In genomic region chr6:42362497-42362896, GRCm38 (mm10) we compare ENCODE assay signal across 19 mouse cellular contexts. TPM values are rescaled to one million over a fixed set of nuclear protein-coding genes. Genes with fewer than 3 reads are reported as not detected.
DNase-seq lines count a peak whose midpoint lies in the region; ATAC-seq and TF ChIP-seq lines count a peak whose summit lies in the region.
"Had no signal": no experiment of that assay in that cellular context is flagged by ENCODE, and none has a peak within 500 bp of the region (broad histone marks: within the 10 kb centered on the region; RNA-seq: fewer than 3 reads in every experiment).

No protein-coding gene starts in this region.

- no peak for DNase-seq in heart, embryonic 10.5 days (ENCODE audit: low spot score)
- no peak for DNase-seq in heart, adult 9 months (ENCODE audit: low spot score in 2 of 2)
- DNase-seq in lung, embryonic 14.5 days, result no peak
- DNase-seq in lung, postnatal 10 days, result no peak
- no peak for DNase-seq in testis, postnatal 14 days (ENCODE audit: low spot score)
- no peak for DNase-seq in adipocyte (ENCODE audit: low spot score)
- DNase-seq: adrenal gland, adult 2 months; gastrocnemius, postnatal 14 days; kidney, adult 9 months; thymus, postnatal 36 days had no signal

- no peak for TF ChIP-seq POLR2A in testis, adult 2 months (IDR thresholded peaks at IDR 0.05; ENCODE audit: control insufficient read depth, low read depth, low read length)

- WGBS in heart, embryonic 10.5 days, result 65% methylated on average over 1 of the region's 1 CpGs
- 56% methylated on average over 1 of the region's 1 CpGs for WGBS in lung, embryonic 14.5 days

- H3K27ac ChIP-seq in heart, embryonic 10.5 days, result peak overlapping the region; percentile 67; the same call in 1 of the 2 replicates
- peak overlapping the region; percentile 69; the same call in 1 of the 2 replicates for H3K27ac ChIP-seq in lung, embryonic 14.5 days (ENCODE audit: low read depth)
- peak overlapping the region; percentile 57 for H3K27ac ChIP-seq in testis, adult 2 months (ENCODE audit: control insufficient read depth, insufficient read depth, low read depth, low read length)
- H3K27ac ChIP-seq: forebrain, embryonic 13.5 days; hindbrain, embryonic 10.5 days; limb, embryonic 15.5 days; neural tube, embryonic 13.5 days; stomach, postnatal 0 days had no signal

- H3K4me2 ChIP-seq in lung, embryonic 14.5 days, result no peak overlapping the region
- H3K4me2 ChIP-seq: forebrain, embryonic 13.5 days; limb, embryonic 15.5 days; neural tube, embryonic 13.5 days had no signal

- H3K4me3 ChIP-seq in heart, embryonic 10.5 days, result no peak overlapping the region
- H3K4me3 ChIP-seq in lung, embryonic 14.5 days (ENCODE audit: low read depth, low read length), result no peak overlapping the region
- H3K4me3 ChIP-seq in testis, adult 2 months (ENCODE audit: control insufficient read depth, low read depth, low read length), result no peak overlapping the region
- H3K4me3 ChIP-seq: forebrain, embryonic 13.5 days; hindbrain, embryonic 10.5 days; limb, embryonic 15.5 days; neural tube, embryonic 13.5 days had no signal

- H3K9ac ChIP-seq in lung, embryonic 14.5 days, result no peak overlapping the region
- H3K9ac ChIP-seq: forebrain, embryonic 13.5 days; limb, embryonic 15.5 days; neural tube, embryonic 13.5 days had no signal

- H3K27me3 ChIP-seq in heart, embryonic 10.5 days (ENCODE audit: insufficient read depth, poor library complexity, severe bottlenecking), result no peaks in the 10 kb centered on the region
- no peaks in the 10 kb centered on the region for H3K27me3 ChIP-seq in lung, embryonic 14.5 days (ENCODE audit: insufficient read depth, low read length)
- no peaks in the 10 kb centered on the region for H3K27me3 ChIP-seq in testis, adult 2 months (ENCODE audit: control insufficient read depth, insufficient read depth, low read length)
- H3K27me3 ChIP-seq: CH12.LX; forebrain, embryonic 13.5 days; limb, embryonic 15.5 days; neural tube, embryonic 13.5 days had no signal

- H3K36me3 ChIP-seq in heart, embryonic 10.5 days, result peaks cover 41% of the 10 kb centered on the region
- H3K36me3 ChIP-seq in lung, embryonic 14.5 days (ENCODE audit: insufficient read depth), result peaks cover 51% of the 10 kb centered on the region
- no peaks in the 10 kb centered on the region for H3K36me3 ChIP-seq in testis, adult 2 months (ENCODE audit: control insufficient read depth, insufficient read depth, low read length)

- no peak for TF ChIP-seq CTCF in lung, embryonic 14.5 days (IDR thresholded peaks at IDR 0.05; ENCODE audit: low read depth)
- no peak for TF ChIP-seq CTCF in testis, adult 2 months (IDR thresholded peaks at IDR 0.05; ENCODE audit: control insufficient read depth, insufficient read depth, insufficient replicate concordance, low read depth, low read length)

- peak; percentile 21; the same call in 1 of the 2 replicates for ATAC-seq in lung, embryonic 14.5 days (ENCODE audit: insufficient read depth)
- ATAC-seq: inflammation-experienced regulatory T-cells, adult 6 months had no signal

- no peaks in the 10 kb centered on the region for H3K9me3 ChIP-seq in heart, embryonic 10.5 days
- H3K9me3 ChIP-seq in lung, embryonic 14.5 days (ENCODE audit: low read depth, low read length), result no peaks in the 10 kb centered on the region
- H3K9me3 ChIP-seq: forebrain, embryonic 13.5 days; hindbrain, embryonic 10.5 days; limb, embryonic 15.5 days; neural tube, embryonic 13.5 days had no signal

- H3K4me1 ChIP-seq in heart, embryonic 10.5 days, result peaks cover 45% of the 10 kb centered on the region
- H3K4me1 ChIP-seq in lung, embryonic 14.5 days (ENCODE audit: insufficient read depth), result 0 out of 2 replicates have a peak, but pooled peaks cover 11% of the 10 kb centered on the region
- H3K4me1 ChIP-seq in testis, adult 2 months (ENCODE audit: control insufficient read depth, insufficient read depth, low read length), result peaks cover 8% of the 10 kb centered on the region
- H3K4me1 ChIP-seq: forebrain, embryonic 13.5 days; neural tube, embryonic 13.5 days had no signal

RNA-seq across cellular contexts. Expression of gene Epha1, which starts 10.6 kb away (rescaled TPM):
- 3.0 and 4.8 TPM in 2 replicates for polyA plus RNA-seq in heart, embryonic 10.5 days (2016; fragmentation: Nextera tagmentation; extraction: Ambion mirVana)
- 5.7 and 7.0 TPM in 2 replicates for polyA plus RNA-seq in lung, embryonic 14.5 days (2014; fragmentation: Nextera tagmentation; extraction: Ambion mirVana)
- 0.30 and 0.76 TPM in 2 replicates for polyA plus RNA-seq in testis, adult 2 months (2012; rRNA removed)

RNA-seq across cellular contexts. Expression of gene Zyx, which starts 13.1 kb away (rescaled TPM):
- polyA plus RNA-seq in heart, embryonic 10.5 days (2016; fragmentation: Nextera tagmentation; extraction: Ambion mirVana), result 165 and 193 TPM in 2 replicates
- polyA plus RNA-seq in lung, embryonic 14.5 days (2014; fragmentation: Nextera tagmentation; extraction: Ambion mirVana), result 194 and 198 TPM in 2 replicates
- 35.2 and 40.1 TPM in 2 replicates for polyA plus RNA-seq in testis, adult 2 months (2012; rRNA removed)

RNA-seq across cellular contexts. Expression of gene Tas2r143, which starts 37.5 kb away (rescaled TPM):
- not detected in 2 replicates for polyA plus RNA-seq in heart, embryonic 10.5 days (2016; fragmentation: Nextera tagmentation; extraction: Ambion mirVana)
- not detected in 2 replicates for polyA plus RNA-seq in lung, embryonic 14.5 days (2014; fragmentation: Nextera tagmentation; extraction: Ambion mirVana)
- not detected in 2 replicates for polyA plus RNA-seq in testis, adult 2 months (2012; rRNA removed)
- polyA plus RNA-seq: forebrain, embryonic 13.5 days; hindbrain, embryonic 10.5 days; inflammation-experienced regulatory T-cells, adult 6 months; limb, embryonic 15.5 days; neural tube, embryonic 13.5 days; stomach, postnatal 0 days had no signal

RNA-seq across cellular contexts. Expression of gene Fam131b, which starts 38.1 kb away (rescaled TPM):
- 0.21 and 0.30 TPM in 2 replicates for polyA plus RNA-seq in heart, embryonic 10.5 days (2016; fragmentation: Nextera tagmentation; extraction: Ambion mirVana)
- polyA plus RNA-seq in lung, embryonic 14.5 days (2014; fragmentation: Nextera tagmentation; extraction: Ambion mirVana), result 0.11 and 0.13 TPM in 2 replicates
- polyA plus RNA-seq in testis, adult 2 months (2012; rRNA removed), result 11.9 and 12.0 TPM in 2 replicates
- polyA plus RNA-seq: inflammation-experienced regulatory T-cells, adult 6 months had no signal

RNA-seq across cellular contexts. Expression of gene Tas2r135, which starts 42.7 kb away (rescaled TPM):
- polyA plus RNA-seq in heart, embryonic 10.5 days (2016; fragmentation: Nextera tagmentation; extraction: Ambion mirVana), result not detected in 2 replicates
- not detected in 2 replicates for polyA plus RNA-seq in lung, embryonic 14.5 days (2014; fragmentation: Nextera tagmentation; extraction: Ambion mirVana)
- polyA plus RNA-seq in testis, adult 2 months (2012; rRNA removed), result not detected in 2 replicates
- polyA plus RNA-seq: adrenal gland, adult 2 months; forebrain, embryonic 13.5 days; hindbrain, embryonic 10.5 days; inflammation-experienced regulatory T-cells, adult 6 months; large intestine, adult 2 months; limb, embryonic 15.5 days; neural tube, embryonic 13.5 days; stomach, postnatal 0 days had no signal
